Comparison of ENCODE assay signal across 25 mouse cellular contexts in the genomic region with DNA sequence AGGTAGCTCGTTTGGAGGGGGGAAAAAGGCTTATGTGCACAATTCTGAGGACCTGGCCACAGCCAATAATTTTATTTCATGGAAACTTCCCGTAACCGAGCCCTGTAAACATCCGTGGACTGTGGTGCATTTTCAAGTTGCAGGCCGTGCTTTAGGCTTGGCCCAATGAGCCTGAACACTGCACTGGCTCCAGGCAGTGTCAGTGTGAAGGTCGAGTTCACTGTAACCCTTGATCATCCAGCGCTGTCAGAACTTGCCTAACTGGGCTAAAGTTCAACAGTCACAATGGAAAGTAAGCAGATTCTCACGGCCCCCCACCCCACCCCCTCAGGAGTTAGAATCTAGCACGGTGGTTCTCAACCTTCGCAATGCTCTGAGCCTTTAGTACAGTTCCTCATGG. TPM values are rescaled to one million over a fixed set of nuclear protein-coding genes. Genes with fewer than 3 reads are reported as not detected.
DNase-seq lines count a peak whose midpoint lies in the region; ATAC-seq and TF ChIP-seq lines count a peak whose summit lies in the region.
"Had no signal": no experiment of that assay in that cellular context is flagged by ENCODE, and none has a peak within 500 bp of the region (broad histone marks: within the 10 kb centered on the region; RNA-seq: fewer than 3 reads in every experiment).

No protein-coding gene starts in this region.

- H3K27ac ChIP-seq in kidney, embryonic 15.5 days, result no peak overlapping the region
- no peak overlapping the region for H3K27ac ChIP-seq in liver, embryonic 14.5 days
- no peak overlapping the region for H3K27ac ChIP-seq in hindbrain, postnatal 0 days
- H3K27ac ChIP-seq in heart, embryonic 12.5 days (ENCODE audit: poor library complexity, severe bottlenecking), result no peak overlapping the region
- H3K27ac ChIP-seq: forebrain, embryonic 10.5 days; heart, embryonic 13.5 days; hindbrain, embryonic 14.5 days; left cerebral cortex, adult 2 months; limb, embryonic 10.5 days; midbrain, embryonic 15.5 days had no signal

- no peaks in the 10 kb centered on the region for H3K4me1 ChIP-seq in kidney, embryonic 15.5 days
- H3K4me1 ChIP-seq in liver, embryonic 14.5 days (replicated peaks; ENCODE audit: control insufficient read depth in 2 of 2, insufficient read depth in 2 of 2, low read length in 1 of 2), result 0 out of 4 replicates have a peak, but pooled peaks cover 0 to 6% of the 10 kb centered on the region in 2 experiments
- H3K4me1 ChIP-seq in hindbrain, postnatal 0 days (ENCODE audit: insufficient read depth, low read length), result no peaks in the 10 kb centered on the region
- no peaks in the 10 kb centered on the region for H3K4me1 ChIP-seq in heart, embryonic 12.5 days (replicated peaks)
- H3K4me1 ChIP-seq: forebrain, embryonic 10.5 days; heart, embryonic 13.5 days; limb, embryonic 10.5 days; midbrain, embryonic 15.5 days had no signal

- no peaks in the 10 kb centered on the region for H3K27me3 ChIP-seq in kidney, embryonic 15.5 days
- no peaks in the 10 kb centered on the region for H3K27me3 ChIP-seq in liver, embryonic 14.5 days (ENCODE audit: control insufficient read depth, insufficient read depth, low read length)
- H3K27me3 ChIP-seq in hindbrain, postnatal 0 days (ENCODE audit: insufficient read depth, low read length), result no peaks in the 10 kb centered on the region
- H3K27me3 ChIP-seq in heart, embryonic 12.5 days (replicated peaks), result no peaks in the 10 kb centered on the region
- H3K27me3 ChIP-seq: heart, embryonic 13.5 days; midbrain, embryonic 15.5 days had no signal

- no peak overlapping the region for H3K4me3 ChIP-seq in kidney, embryonic 15.5 days (replicated peaks)
- H3K4me3 ChIP-seq in liver, embryonic 14.5 days (ENCODE audit: insufficient read depth in 1 of 2, low read depth in 2 of 2, low read length in 2 of 2), result no peak overlapping the region
- no peak overlapping the region for H3K4me3 ChIP-seq in hindbrain, postnatal 0 days (ENCODE audit: low read length)
- no peak overlapping the region for H3K4me3 ChIP-seq in heart, embryonic 12.5 days
- H3K4me3 ChIP-seq: forebrain, embryonic 10.5 days; heart, embryonic 13.5 days; left cerebral cortex, adult 2 months; limb, embryonic 10.5 days; midbrain, embryonic 15.5 days; myocyte had no signal

- no peak overlapping the region for H3K9ac ChIP-seq in kidney, embryonic 15.5 days
- no peak overlapping the region for H3K9ac ChIP-seq in liver, embryonic 14.5 days (replicated peaks)
- no peak overlapping the region for H3K9ac ChIP-seq in hindbrain, postnatal 0 days (replicated peaks; ENCODE audit: low read length)
- H3K9ac ChIP-seq in heart, embryonic 12.5 days, result no peak overlapping the region
- H3K9ac ChIP-seq: forebrain, postnatal 0 days; heart, embryonic 13.5 days; hindbrain, embryonic 14.5 days; midbrain, embryonic 15.5 days had no signal

- no peak overlapping the region for H3K4me2 ChIP-seq in kidney, embryonic 15.5 days
- H3K4me2 ChIP-seq in liver, embryonic 14.5 days (ENCODE audit: low read depth), result no peak overlapping the region
- H3K4me2 ChIP-seq in hindbrain, postnatal 0 days (ENCODE audit: low read depth, low read length), result no peak overlapping the region
- no peak overlapping the region for H3K4me2 ChIP-seq in heart, embryonic 12.5 days
- H3K4me2 ChIP-seq: heart, embryonic 13.5 days; hindbrain, embryonic 14.5 days; midbrain, embryonic 15.5 days had no signal

- ATAC-seq in kidney, embryonic 15.5 days (replicated peaks; ENCODE audit: low FRiP score), result no peak
- peak; percentile 71 for ATAC-seq in liver, embryonic 14.5 days (ENCODE audit: insufficient read depth)
- ATAC-seq in activated CD4-positive, CD25-positive, alpha-beta regulatory T cell, adult 4 months, result no peak
- no peak for ATAC-seq in hindbrain, postnatal 0 days
- no peak for ATAC-seq in heart, embryonic 12.5 days (ENCODE audit: insufficient number of reproducible peaks, low FRiP score)
- ATAC-seq: forebrain, postnatal 0 days; intestine, embryonic 16.5 days; midbrain, embryonic 15.5 days had no signal

- no peak for TF ChIP-seq CTCF in liver, embryonic 14.5 days (IDR thresholded peaks at IDR 0.05; ENCODE audit: low read depth)
- no peak for TF ChIP-seq CTCF in hindbrain, postnatal 0 days (IDR thresholded peaks at IDR 0.05; ENCODE audit: low read depth)

- no peaks in the 10 kb centered on the region for H3K9me3 ChIP-seq in kidney, embryonic 15.5 days (replicated peaks)
- no peaks in the 10 kb centered on the region for H3K9me3 ChIP-seq in liver, embryonic 14.5 days (ENCODE audit: control insufficient read depth, low read length)
- peaks cover 4% of the 10 kb centered on the region; the same call in 1 of the 2 replicates for H3K9me3 ChIP-seq in hindbrain, postnatal 0 days (ENCODE audit: low read length)
- no peaks in the 10 kb centered on the region for H3K9me3 ChIP-seq in heart, embryonic 12.5 days (replicated peaks)
- H3K9me3 ChIP-seq: forebrain, embryonic 10.5 days; heart, embryonic 13.5 days; limb, embryonic 10.5 days; midbrain, embryonic 15.5 days had no signal

- DNase-seq in kidney, adult 18-20 months, result peak; percentile 49
- peak; percentile 56 to 85 for DNase-seq in kidney, postnatal 25 days
- DNase-seq in liver, embryonic 14.5 days (ENCODE audit: low read depth in 3 of 3, low spot score in 3 of 3), result peak in 1 of 3 experiments; percentile 18
- DNase-seq in hindbrain, postnatal 0 days (ENCODE audit: low spot score), result no peak
- DNase-seq: adrenal gland, postnatal 36 days; cerebellum, adult 2 months; cerebellum, postnatal 36 days; forebrain, postnatal 0 days; layer of hippocampus, adult 9-11 months; lung, adult 2 months; lung, postnatal 36 days; spleen, adult 18-20 months; thymus, adult 18-20 months had no signal

- H3K36me3 ChIP-seq in kidney, embryonic 15.5 days, result no peaks in the 10 kb centered on the region
- no peaks in the 10 kb centered on the region for H3K36me3 ChIP-seq in liver, embryonic 14.5 days (replicated peaks; ENCODE audit: control insufficient read depth, insufficient read depth, low read depth)
- H3K36me3 ChIP-seq in hindbrain, postnatal 0 days (ENCODE audit: insufficient read depth, low read length), result no peaks in the 10 kb centered on the region
- H3K36me3 ChIP-seq in heart, embryonic 12.5 days, result peaks cover 17% of the 10 kb centered on the region
- H3K36me3 ChIP-seq: forebrain, embryonic 10.5 days; limb, embryonic 10.5 days; midbrain, embryonic 15.5 days had no signal

- TF ChIP-seq EP300 in liver, embryonic 14.5 days (IDR thresholded peaks at IDR 0.05; ENCODE audit: low read depth), result no peak

- 52% methylated on average over 10 of the region's 10 CpGs for WGBS in kidney, embryonic 15.5 days
- WGBS in liver, embryonic 14.5 days (ENCODE audit: insufficient replicate concordance), result 48% methylated on average over 10 of the region's 10 CpGs
- 76% methylated on average over 10 of the region's 10 CpGs for WGBS in hindbrain, postnatal 0 days
- 79% methylated on average over 10 of the region's 10 CpGs for WGBS in heart, embryonic 12.5 days

RNA-seq across cellular contexts. Expression of a gene that starts 50.7 kb away (rescaled TPM):
- 1.1 and 1.7 TPM in 2 replicates for polyA plus RNA-seq in kidney, embryonic 15.5 days (2015; fragmentation: Nextera tagmentation; extraction: Ambion mirVana)
- 0.68 and 0.77 TPM in 2 replicates for polyA plus RNA-seq in liver, embryonic 14.5 days (2012; rRNA removed)
- polyA plus RNA-seq in liver, embryonic 14.5 days (2014; fragmentation: Nextera tagmentation; extraction: Ambion mirVana), result 0.94 and 1.4 TPM in 2 replicates
- polyA plus RNA-seq in activated CD4-positive, CD25-positive, alpha-beta regulatory T cell, adult 4 months (2017; shearing (Covaris generic)), result 1 to 10 TPM in 1 of 2 experiments, under 1 TPM in 1; 0.37 to 1.0 TPM
- 0.47 and 1.5 TPM in 2 replicates for total RNA-seq in hindbrain, postnatal 0 days (2014; rRNA removed)
- 1.5 and 2.4 TPM in 2 replicates for polyA plus RNA-seq in hindbrain, postnatal 0 days (2015; fragmentation: Nextera tagmentation; extraction: Ambion mirVana)
- polyA plus RNA-seq in heart, embryonic 12.5 days (2016; fragmentation: Nextera tagmentation; extraction: Ambion mirVana), result 11.8 and 12.1 TPM in 2 replicates
- total RNA-seq: granulocyte monocyte progenitor cell, adult 5-6 weeks had no signal
